Mouse (Mus musculus) urinary bladder, postnatal 14 days (tissue): ENCODE data around the gene Slc47a1.

Experiments used
- DNase-seq: peaks from one replicate; pipeline ENCODE4 v3.0.0; 2021; ENCODE audit warnings: low spot score

Slc47a1 gene

GRCm38 (mm10) chr11:61368668-61369067 lies 9.5 kb downstream of the Slc47a1 start:
- DNase-seq, result no peak

GRCm38 (mm10) chr11:61366517-61367273 lies 11.4 kb downstream of the Slc47a1 start:
- DNase-seq, result no peak

- no peak for DNase-seq
Measured at GRCm38 (mm10) chr11:61365938-61366337, 12.2 kb downstream of the Slc47a1 start.

GRCm38 (mm10) chr11:61364096-61364495 lies 14.0 kb downstream of the Slc47a1 start:
- DNase-seq, result no peak

GRCm38 (mm10) chr11:61361515-61362190 lies 16.5 kb downstream of the Slc47a1 start:
- no peak for DNase-seq

- DNase-seq, result no peak
Measured at GRCm38 (mm10) chr11:61356600-61356999, 21.5 kb downstream of the Slc47a1 start.

GRCm38 (mm10) chr11:61356111-61356510 lies 22.0 kb downstream of the Slc47a1 start:
- DNase-seq, result no peak

GRCm38 (mm10) chr11:61355351-61355750 lies 22.8 kb downstream of the Slc47a1 start:
- no peak for DNase-seq

GRCm38 (mm10) chr11:61354346-61354745 lies 23.8 kb downstream of the Slc47a1 start:
- peak; percentile 12 for DNase-seq

GRCm38 (mm10) chr11:61353038-61353437 lies 25.1 kb downstream of the Slc47a1 start:
- no peak for DNase-seq

- DNase-seq, result peak; percentile 29
Measured at GRCm38 (mm10) chr11:61352138-61352651, 25.9 kb downstream of the Slc47a1 start.

- peak; percentile 89 for DNase-seq
Measured at GRCm38 (mm10) chr11:61349337-61349736, 28.8 kb downstream of the Slc47a1 start.

GRCm38 (mm10) chr11:61346133-61346532 lies 32.0 kb downstream of the Slc47a1 start:
- no peak for DNase-seq

- peak; percentile 13 for DNase-seq
Measured at GRCm38 (mm10) chr11:61342505-61343420, 35.4 kb downstream of the Slc47a1 start, which contains the start of gene Slc47a2. Gene Slc47a2, minus strand, starts transcription at chr11:61342860.

- DNase-seq, result no peak
Measured at GRCm38 (mm10) chr11:61341971-61342370, 36.2 kb downstream of the Slc47a1 start.

GRCm38 (mm10) chr11:61341233-61341632 lies 36.9 kb downstream of the Slc47a1 start:
- DNase-seq, result no peak

GRCm38 (mm10) chr11:61340374-61340773 lies 37.8 kb downstream of the Slc47a1 start:
- DNase-seq, result no peak

GRCm38 (mm10) chr11:61337586-61337985 lies 40.6 kb downstream of the Slc47a1 start:
- no peak for DNase-seq

- DNase-seq, result no peak
Measured at GRCm38 (mm10) chr11:61320904-61321687, 57.0 kb downstream of the Slc47a1 start.

- no peak for DNase-seq
Measured at GRCm38 (mm10) chr11:61319923-61320567, 58.1 kb downstream of the Slc47a1 start.
